Mouse (Mus musculus): ENCODE measurements around the gene Dbi.

DNA sequence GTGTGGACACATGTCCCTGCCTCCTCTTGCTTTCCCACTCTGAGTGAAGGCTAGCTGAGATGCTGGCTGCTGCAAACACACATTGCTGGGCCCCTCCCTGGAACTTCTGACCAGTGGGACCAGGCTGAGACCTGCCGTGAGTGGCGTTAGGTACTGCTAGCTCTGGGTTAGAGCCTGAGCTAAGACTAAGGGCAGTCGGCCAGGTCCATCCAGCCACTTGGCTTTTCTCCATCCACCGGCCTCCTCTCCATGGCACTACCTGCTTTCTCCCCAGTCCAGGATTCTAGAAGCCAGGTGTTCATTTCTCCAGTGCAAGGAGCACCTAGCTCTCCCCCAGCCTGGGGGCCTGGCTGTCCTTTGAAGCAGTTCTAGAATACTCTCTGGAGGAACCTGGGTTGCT, 45.9 kb downstream of the Dbi start:
- TF ChIP-seq EP300 (IDR thresholded peaks at IDR 0.05; ENCODE audit: low read depth) = no peak
- no peak for TF ChIP-seq CTCF (IDR thresholded peaks at IDR 0.05; ENCODE audit: low read depth)
